In the genomic region with DNA sequence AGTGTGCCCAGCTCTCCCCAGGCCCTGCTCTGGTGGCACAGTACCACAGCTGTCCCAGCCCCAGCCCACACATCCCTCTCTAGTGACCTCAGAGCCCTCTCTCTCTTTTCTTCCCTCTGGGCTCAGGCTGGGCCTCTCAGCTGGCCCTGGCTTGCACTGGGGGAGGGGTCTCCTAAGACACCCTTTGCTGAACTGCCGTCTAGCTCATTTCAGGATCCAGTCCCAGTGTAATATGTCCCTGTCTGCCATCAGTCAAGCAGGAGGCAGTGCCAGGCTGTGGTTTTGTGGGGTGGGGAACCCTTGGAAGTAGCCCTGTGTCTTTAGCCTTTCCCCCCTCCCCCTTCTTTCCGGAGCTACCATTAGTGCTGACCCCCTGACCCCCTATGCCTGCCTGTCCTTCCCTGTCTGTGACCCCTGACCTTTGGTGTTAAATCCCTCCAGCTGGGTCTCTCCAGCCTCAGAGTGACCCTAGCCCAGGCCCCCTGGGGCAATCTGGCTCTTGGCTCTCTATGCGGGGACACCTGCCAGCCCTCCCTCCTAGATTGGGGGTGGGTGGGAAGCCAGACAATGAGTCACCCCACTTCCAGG, we compare ENCODE assay signal across 7 mouse cellular contexts. TPM values are rescaled to one million over a fixed set of nuclear protein-coding genes. Genes with fewer than 3 reads are reported as not detected.
DNase-seq lines count a peak whose midpoint lies in the region; ATAC-seq and TF ChIP-seq lines count a peak whose summit lies in the region.

No protein-coding gene starts in this region.

- peak overlapping the region; percentile 99 for H3ac ChIP-seq in C2C12 (ENCODE audit: control insufficient read depth, insufficient read length, low read depth)

- H3K79me2 ChIP-seq in C2C12 (ENCODE audit: control insufficient read depth, insufficient read depth): peaks cover 92% of the 10 kb centered on the region

- no peak for ATAC-seq in heart, embryonic 16.5 days (replicated peaks; ENCODE audit: extremely low read depth, insufficient read depth, low FRiP score)
- ATAC-seq in liver, postnatal 0 days: no peak
- no peak for ATAC-seq in monocyte, adult 5-6 weeks (replicated peaks; ENCODE audit: insufficient number of reproducible peaks, low FRiP score, low TSS enrichment, poor library complexity, severe bottlenecking)

- H3K4me3 ChIP-seq in C2C12 (ENCODE audit: insufficient read depth, poor library complexity, severe bottlenecking) (peak overlapping the region; percentile 61), ES-E14 (ENCODE audit: insufficient read depth in 1 of 2, low read depth in 1 of 2, low read length in 2 of 2, poor library complexity in 1 of 2, severe bottlenecking in 1 of 2) (peak overlapping the region; percentile 96; a peak in 2 of 4 replicates)
- peak overlapping the region; percentile 83 for H3K4me3 ChIP-seq in heart, embryonic 16.5 days (ENCODE audit: low read length)
- no peak overlapping the region for H3K4me3 ChIP-seq in liver, postnatal 0 days (ENCODE audit: low read depth, low read length)

- peak overlapping the region; percentile 67 for H3K4me2 ChIP-seq in heart, embryonic 16.5 days (ENCODE audit: low read depth, low read length)
- H3K4me2 ChIP-seq in liver, postnatal 0 days (ENCODE audit: low read depth, low read length): peak overlapping the region; percentile 86; the same call in 1 of the 2 replicates

- peaks cover 70% of the 10 kb centered on the region for H3K79me3 ChIP-seq in C2C12 (ENCODE audit: low read depth)

- no peak for TF ChIP-seq EP300 in liver, postnatal 0 days (IDR thresholded peaks at IDR 0.05; ENCODE audit: low read depth)

- WGBS in heart, embryonic 16.5 days: 26% methylated on average over 3 of the region's 3 CpGs
- WGBS in liver, postnatal 0 days (ENCODE audit: insufficient replicate concordance): 62% methylated on average over 3 of the region's 3 CpGs

- no peaks in the 10 kb centered on the region for H3K9me3 ChIP-seq in ES-E14 (ENCODE audit: control insufficient read depth, insufficient read depth, low read depth, low read length)
- H3K9me3 ChIP-seq in heart, embryonic 16.5 days (replicated peaks; ENCODE audit: control insufficient read depth, low read length): no peaks in the 10 kb centered on the region
- H3K9me3 ChIP-seq in liver, postnatal 0 days (ENCODE audit: low read length): no peaks in the 10 kb centered on the region

- peaks cover 19 to 51% of the 10 kb centered on the region in 2 experiments for H3K4me1 ChIP-seq in ES-E14 (ENCODE audit: control insufficient read depth in 2 of 2, insufficient read depth in 2 of 2, low read length in 2 of 2, poor library complexity in 1 of 2)
- H3K4me1 ChIP-seq in heart, embryonic 16.5 days (ENCODE audit: control insufficient read depth, insufficient read depth, low read length): peaks cover 68% of the 10 kb centered on the region
- H3K4me1 ChIP-seq in liver, postnatal 0 days (ENCODE audit: insufficient read depth): peaks cover 10% of the 10 kb centered on the region; the same call in 1 of the 2 replicates

- H3K9ac ChIP-seq in ES-E14 (ENCODE audit: insufficient read depth, low read depth, low read length, poor library complexity, severe bottlenecking): peak overlapping the region; percentile 13; the same call in 1 of the 2 replicates
- peak overlapping the region; percentile 89 for H3K9ac ChIP-seq in heart, embryonic 16.5 days (ENCODE audit: low read length)
- no peak overlapping the region for H3K9ac ChIP-seq in liver, postnatal 0 days (replicated peaks)

- no peak overlapping the region for H3K27ac ChIP-seq in ES-E14 (ENCODE audit: insufficient read depth, low read depth, low read length, poor library complexity, severe bottlenecking)
- H3K27ac ChIP-seq in heart, embryonic 16.5 days (ENCODE audit: low read length): peak overlapping the region; percentile 93
- no peak overlapping the region for H3K27ac ChIP-seq in liver, postnatal 0 days (ENCODE audit: low read depth)

- H3K27me3 ChIP-seq in C2C12 (ENCODE audit: control insufficient read depth, insufficient read depth, insufficient read length): no peaks in the 10 kb centered on the region
- no peaks in the 10 kb centered on the region for H3K27me3 ChIP-seq in heart, embryonic 16.5 days (ENCODE audit: control insufficient read depth, insufficient read depth, low read length)
- peaks cover 26% of the 10 kb centered on the region for H3K27me3 ChIP-seq in liver, postnatal 0 days (ENCODE audit: insufficient read depth, low read length)

- no peak for TF ChIP-seq CTCF in C2C12 (IDR thresholded peaks at IDR 0.05; ENCODE audit: control insufficient read depth, insufficient read depth, insufficient read length)
- no peak for TF ChIP-seq CTCF in liver, postnatal 0 days (IDR thresholded peaks at IDR 0.05; ENCODE audit: low read depth)

- no peak for DNase-seq in ES-E14 (ENCODE audit: low read depth, low spot score)
- DNase-seq in liver, postnatal 0 days: no peak
- no peak for DNase-seq in cerebellum, postnatal 36 days
- DNase-seq in urinary bladder, postnatal 4 days (ENCODE audit: low spot score in 2 of 2): no peak

- peaks cover 13% of the 10 kb centered on the region for H3K36me3 ChIP-seq in C2C12 (ENCODE audit: control insufficient read depth, insufficient read depth)
- no peaks in the 10 kb centered on the region for H3K36me3 ChIP-seq in ES-E14 (ENCODE audit: control insufficient read depth, insufficient read depth, low read length, poor library complexity, severe bottlenecking)
- H3K36me3 ChIP-seq in heart, embryonic 16.5 days (ENCODE audit: control insufficient read depth, insufficient read depth): no peaks in the 10 kb centered on the region
- H3K36me3 ChIP-seq in liver, postnatal 0 days (replicated peaks; ENCODE audit: insufficient read depth, low read length): no peaks in the 10 kb centered on the region

- in situ Hi-C loops in ES-E14 (cut with MboI; ENCODE audit: low sequenced_read_pairs in 2 of 2, unreplicated experiment in 2 of 2): no loop called here

TF ChIP-seq in C2C12, 6 proteins besides CTCF, POLR2A, EP300 and RAD21:
- TF ChIP-seq USF1 (IDR thresholded peaks at IDR 0.05; ENCODE audit: low read depth) (no peak), MYOD1 (IDR thresholded peaks at IDR 0.05; ENCODE audit: control insufficient read depth, insufficient read length, low read depth) (no peak), CEBPB (IDR thresholded peaks at IDR 0.05; ENCODE audit: low read depth) (no peak), MYOG (IDR thresholded peaks at IDR 0.05; ENCODE audit: control insufficient read depth, extremely low read depth, insufficient read length) (no peak), FOSL1 (IDR thresholded peaks at IDR 0.05; ENCODE audit: insufficient read depth, low read length, poor library complexity, severe bottlenecking) (no peak), MAX (IDR thresholded peaks at IDR 0.05) (no peak)

TF ChIP-seq in ES-E14, 5 proteins besides CTCF, POLR2A, EP300 and RAD21:
- TF ChIP-seq MAFK (IDR thresholded peaks at IDR 0.05; ENCODE audit: insufficient read depth, low read depth, low read length): no peak
- TF ChIP-seq ZNF384 (IDR thresholded peaks at IDR 0.05; ENCODE audit: low read depth, low read length): no peak
- no peak for TF ChIP-seq CHD2 (IDR thresholded peaks at IDR 0.05; ENCODE audit: low read depth, low read length)
- TF ChIP-seq HCFC1 (IDR thresholded peaks at IDR 0.05; ENCODE audit: borderline replicate concordance, insufficient read depth, low read length): no peak
- TF ChIP-seq ZC3H11A (IDR thresholded peaks at IDR 0.05; ENCODE audit: borderline replicate concordance, low read depth, low read length): no peak

RNA-seq across cellular contexts. Expression of a gene that starts 1.7 kb away (rescaled TPM):
- polyA plus RNA-seq in C2C12 (2012; fragmentation: generic; extraction: Trizol): 23.6 TPM
- 18.2 and 19.6 TPM in 2 replicates for total RNA-seq in ES-E14 (2012; rRNA removed)
- polyA plus RNA-seq in heart, embryonic 16.5 days (2015; fragmentation: Nextera tagmentation; extraction: Ambion mirVana): 12.3 and 14.2 TPM in 2 replicates
- 1.7 and 1.9 TPM in 2 replicates for polyA plus RNA-seq in liver, postnatal 0 days (2015; fragmentation: Nextera tagmentation; extraction: Ambion mirVana)
- total RNA-seq in monocyte, adult 5-6 weeks (2017): 0.19 to 0.76 TPM (median 0.64 TPM) in 3 replicates

RNA-seq across cellular contexts. Expression of a gene that starts 28.6 kb away (rescaled TPM):
- 94.8 TPM for polyA plus RNA-seq in C2C12 (2012; fragmentation: generic; extraction: Trizol)
- 127 and 131 TPM in 2 replicates for total RNA-seq in ES-E14 (2012; rRNA removed)
- polyA plus RNA-seq in heart, embryonic 16.5 days (2015; fragmentation: Nextera tagmentation; extraction: Ambion mirVana): 91.2 and 122 TPM in 2 replicates
- polyA plus RNA-seq in liver, postnatal 0 days (2015; fragmentation: Nextera tagmentation; extraction: Ambion mirVana): 59.7 and 66.3 TPM in 2 replicates
- 5.1 to 18.7 TPM (median 14.8 TPM) in 3 replicates for total RNA-seq in monocyte, adult 5-6 weeks (2017)

RNA-seq across cellular contexts. Expression of a gene that starts 36.6 kb away (rescaled TPM):
- 19.0 TPM for polyA plus RNA-seq in C2C12 (2012; fragmentation: generic; extraction: Trizol)
- total RNA-seq in ES-E14 (2012; rRNA removed): 15.4 and 19.0 TPM in 2 replicates
- polyA plus RNA-seq in heart, embryonic 16.5 days (2015; fragmentation: Nextera tagmentation; extraction: Ambion mirVana): 5.6 and 8.1 TPM in 2 replicates
- 3.9 and 5.6 TPM in 2 replicates for polyA plus RNA-seq in liver, postnatal 0 days (2015; fragmentation: Nextera tagmentation; extraction: Ambion mirVana)
- 2.7 to 14.0 TPM (median 4.0 TPM) in 3 replicates for total RNA-seq in monocyte, adult 5-6 weeks (2017)

RNA-seq across cellular contexts. Expression of a gene that starts 43.5 kb away (rescaled TPM):
- 49.6 TPM for polyA plus RNA-seq in C2C12 (2012; fragmentation: generic; extraction: Trizol)
- 8.7 and 11.2 TPM in 2 replicates for total RNA-seq in ES-E14 (2012; rRNA removed)
- polyA plus RNA-seq in heart, embryonic 16.5 days (2015; fragmentation: Nextera tagmentation; extraction: Ambion mirVana): 15.7 and 17.2 TPM in 2 replicates
- 1.6 and 1.9 TPM in 2 replicates for polyA plus RNA-seq in liver, postnatal 0 days (2015; fragmentation: Nextera tagmentation; extraction: Ambion mirVana)
- 0.19 to 0.43 TPM (median 0.39 TPM) in 3 replicates for total RNA-seq in monocyte, adult 5-6 weeks (2017)

RNA-seq across cellular contexts. Expression of a gene that starts 43.6 kb away (rescaled TPM):
- 33.0 TPM for polyA plus RNA-seq in C2C12 (2012; fragmentation: generic; extraction: Trizol)
- 45.5 and 53.2 TPM in 2 replicates for total RNA-seq in ES-E14 (2012; rRNA removed)
- polyA plus RNA-seq in heart, embryonic 16.5 days (2015; fragmentation: Nextera tagmentation; extraction: Ambion mirVana): 87.5 and 88.7 TPM in 2 replicates
- 66.0 and 70.5 TPM in 2 replicates for polyA plus RNA-seq in liver, postnatal 0 days (2015; fragmentation: Nextera tagmentation; extraction: Ambion mirVana)
- total RNA-seq in monocyte, adult 5-6 weeks (2017): 25.9 to 34.1 TPM (median 26.3 TPM) in 3 replicates
